Mouse (Mus musculus) 3134 (cell line): ENCODE measurements at regions not wholly inside any gene's neighbourhood (a gene's known extent, or its start where the extent isn't known, plus 50 kb on each side); places are given as distances from the start of the nearest gene placed in this dataset.

Experiments used
- DNase-seq: peaks from one replicate; pipeline ENCODE4 v3.0.0-alpha.2; 2011; ENCODE audit warnings: low spot score; ENCODE audit not compliant: insufficient read length; ENCODE audit errors: extremely low read depth

DNA sequence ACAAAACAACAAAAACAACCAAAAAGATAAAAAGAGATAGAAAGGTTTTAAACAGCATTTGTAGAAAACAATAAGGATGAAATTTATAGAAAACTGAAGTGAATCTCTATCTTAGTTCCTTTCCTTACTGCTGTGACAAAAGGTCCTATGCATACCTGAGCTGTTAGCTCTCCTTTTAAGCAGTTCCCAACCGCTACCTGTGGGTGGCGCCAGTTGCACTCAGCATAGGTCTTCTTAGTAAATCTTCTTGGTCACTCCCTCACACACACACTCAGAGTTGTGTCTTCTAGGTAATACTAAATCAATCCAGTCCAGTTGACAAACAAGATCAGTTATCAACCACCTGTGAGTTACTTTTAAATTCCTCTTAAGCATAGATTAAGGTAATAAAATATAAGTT lies 355.5 kb upstream of the Prkcq start:
- no peak for DNase-seq

DNA sequence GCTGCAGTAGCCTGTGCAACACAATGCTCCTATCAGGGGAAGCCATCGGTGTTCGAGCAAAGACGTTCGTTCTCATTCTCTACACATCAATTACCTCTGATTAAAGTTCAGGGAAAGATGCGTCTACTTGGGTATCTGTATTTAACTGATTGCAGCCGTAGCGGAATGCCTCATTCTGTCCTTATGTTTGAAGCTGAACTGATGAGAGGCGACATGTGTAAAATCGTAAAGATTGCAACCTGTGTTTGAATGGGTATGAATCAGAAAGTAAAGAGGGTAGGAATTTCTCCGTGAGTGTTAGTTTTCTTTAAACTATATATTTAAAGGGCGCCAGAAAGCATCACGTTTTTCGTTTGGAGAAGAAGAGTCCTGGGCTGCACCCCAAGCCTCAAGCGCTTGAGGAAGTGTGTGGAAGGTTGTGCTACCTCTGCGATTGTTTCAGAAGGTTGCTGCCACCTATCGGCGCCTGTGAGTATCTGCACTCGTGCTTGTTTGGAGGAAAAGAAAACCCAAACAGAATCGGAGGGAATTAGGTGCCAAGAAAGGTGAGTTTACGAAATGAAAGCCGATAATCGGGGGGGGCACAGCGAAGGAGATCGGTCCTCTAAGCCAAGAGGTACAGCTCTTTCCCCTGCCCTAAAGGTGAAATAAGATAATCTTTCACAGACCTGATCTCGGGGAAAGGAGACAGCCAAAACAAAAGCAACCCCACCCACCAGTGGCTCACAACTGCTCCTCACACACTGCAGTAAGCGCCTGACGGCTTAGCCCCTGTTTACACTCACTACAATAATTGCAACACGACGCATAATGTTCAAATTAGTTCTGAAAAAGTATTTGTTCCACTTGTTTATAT lies 346.4 kb upstream of the Prkcq start:
- DNase-seq: peak; percentile 7

DNA sequence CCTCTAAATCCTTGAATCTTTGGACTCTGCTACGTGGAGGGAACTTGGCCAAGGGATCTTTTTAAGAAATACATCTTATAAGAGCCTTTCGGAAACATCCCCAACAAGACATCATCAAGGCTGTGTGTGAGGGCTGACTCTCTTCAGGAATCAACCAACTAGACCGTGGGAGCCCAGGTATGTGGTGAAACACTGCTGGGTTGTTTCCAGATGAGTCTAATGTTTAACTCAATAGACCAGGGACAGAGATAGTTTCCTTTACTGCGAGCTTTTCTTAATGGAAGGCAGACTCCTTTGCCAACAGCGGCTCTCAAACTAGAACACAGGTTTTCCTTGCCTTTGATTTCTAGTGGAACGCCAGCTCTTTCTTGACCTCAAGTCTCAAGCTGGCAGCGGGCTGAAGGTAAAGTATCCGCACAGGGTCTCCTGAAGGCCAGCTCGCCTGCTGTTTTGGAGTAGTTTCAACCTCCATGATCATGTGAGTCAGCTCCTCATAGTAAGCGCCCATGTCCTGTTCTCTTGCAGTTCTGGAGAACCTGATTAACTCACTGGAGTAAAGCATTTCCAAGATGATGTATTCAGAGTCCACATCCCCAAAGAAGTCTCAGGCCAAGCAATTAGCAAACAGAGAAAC lies 345.7 kb upstream of the Prkcq start:
- DNase-seq: no peak

DNA sequence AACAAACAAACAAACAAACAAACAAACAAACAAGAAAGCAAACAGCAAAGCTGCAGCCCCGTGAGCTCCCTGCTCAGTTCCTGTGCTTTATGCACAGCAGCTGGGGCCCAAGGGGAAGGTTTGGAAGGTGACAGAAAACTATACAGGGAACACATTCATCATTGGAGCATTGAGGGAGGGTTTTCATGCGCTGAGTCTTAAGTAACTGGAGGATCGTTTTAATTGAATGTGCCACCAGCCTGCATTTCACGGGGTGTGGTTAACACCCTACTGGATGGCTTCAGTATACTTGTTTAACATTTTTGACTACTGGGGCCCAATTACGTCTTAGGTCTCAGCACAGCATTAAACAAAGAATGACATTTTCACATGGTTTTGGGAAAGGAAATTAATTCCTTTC lies 331.9 kb upstream of the Prkcq start:
- no peak for DNase-seq

DNA sequence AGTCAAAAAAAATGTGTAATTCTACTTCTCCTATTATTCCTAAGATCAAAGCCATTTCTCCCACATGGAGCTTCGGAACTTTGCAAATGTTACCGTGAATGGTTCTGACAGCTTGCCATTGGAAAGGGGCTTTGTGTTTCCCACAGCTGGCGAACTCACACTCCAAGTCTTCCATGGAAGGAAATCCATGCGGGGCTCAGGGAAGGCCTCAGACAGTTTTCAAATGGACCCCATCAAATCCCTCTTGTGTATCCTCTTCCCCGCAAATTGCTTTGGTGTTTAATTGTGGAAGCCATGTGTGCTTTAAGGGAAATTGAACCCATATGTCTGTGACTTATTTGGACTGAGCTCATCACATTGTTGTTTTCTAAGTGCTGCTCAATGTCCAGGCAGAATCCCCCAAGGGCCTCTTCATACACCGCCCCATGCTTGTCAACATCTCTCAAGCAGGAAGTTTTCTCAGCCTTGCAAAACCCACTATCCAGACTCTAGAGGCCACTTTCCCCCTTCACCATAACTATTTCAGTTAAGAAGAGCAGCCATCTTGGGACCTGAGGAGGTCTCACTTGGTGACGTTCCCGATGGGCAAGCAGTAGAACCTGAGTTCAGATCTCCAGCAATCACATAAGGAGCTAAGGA lies 310.1 kb upstream of the Prkcq start:
- no peak for DNase-seq

DNA sequence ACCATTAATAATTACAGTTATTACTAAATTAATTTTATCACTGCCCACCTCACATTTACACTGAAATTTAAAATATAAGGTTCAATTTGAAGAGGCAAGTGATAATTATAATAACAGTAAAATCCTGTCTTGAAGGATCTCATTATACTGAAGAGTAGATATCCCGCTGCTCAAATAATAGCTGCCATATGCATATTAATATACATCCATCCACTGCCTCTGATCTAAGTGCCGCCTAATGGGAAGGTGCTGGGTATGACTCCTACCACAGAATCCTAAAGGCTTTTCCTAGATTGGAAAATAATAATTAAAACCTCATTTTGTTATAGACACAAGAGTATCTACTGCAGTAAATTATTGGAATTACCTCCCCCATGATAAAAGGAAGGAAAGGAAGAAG lies 307.5 kb upstream of the Prkcq start:
- no peak for DNase-seq

DNA sequence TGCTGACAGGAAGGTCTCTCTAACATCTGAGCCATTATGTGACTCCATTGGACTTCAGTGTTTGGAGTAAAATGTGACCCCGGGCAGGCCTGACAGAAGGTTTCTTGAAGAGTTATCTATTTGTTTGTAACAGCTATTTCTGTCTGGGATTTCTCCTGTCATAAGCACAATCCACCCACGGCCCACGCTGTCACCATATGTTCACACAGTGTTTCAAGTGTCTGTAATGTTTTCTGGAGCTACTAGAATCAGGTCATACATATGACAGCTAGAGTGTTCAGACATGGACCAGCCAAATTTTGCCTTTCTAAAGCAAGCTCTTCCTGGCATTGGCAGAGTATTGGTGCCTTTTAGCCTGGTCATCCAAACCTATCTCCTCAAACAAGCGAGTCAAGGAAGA lies 297.6 kb upstream of the Prkcq start:
- DNase-seq: no peak

DNA sequence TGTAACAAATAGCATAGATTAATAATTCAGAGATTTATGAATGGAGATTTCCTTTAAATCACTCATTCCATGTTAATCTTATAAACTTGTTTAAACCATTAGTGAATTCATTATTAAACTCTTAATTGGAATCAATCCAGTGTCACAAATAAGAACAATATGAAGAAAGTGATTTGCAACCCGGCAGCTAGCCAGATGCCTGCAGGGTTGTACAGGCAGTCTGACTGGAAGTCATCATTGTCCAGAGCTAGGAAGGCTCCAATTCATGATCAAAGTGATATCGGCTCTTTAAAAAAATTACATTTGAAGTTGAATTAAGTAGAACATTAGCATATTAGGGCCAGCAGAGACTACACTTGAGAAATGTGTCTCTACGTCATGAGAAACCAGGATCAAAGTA lies 270.0 kb upstream of the Prkcq start:
- no peak for DNase-seq

DNA sequence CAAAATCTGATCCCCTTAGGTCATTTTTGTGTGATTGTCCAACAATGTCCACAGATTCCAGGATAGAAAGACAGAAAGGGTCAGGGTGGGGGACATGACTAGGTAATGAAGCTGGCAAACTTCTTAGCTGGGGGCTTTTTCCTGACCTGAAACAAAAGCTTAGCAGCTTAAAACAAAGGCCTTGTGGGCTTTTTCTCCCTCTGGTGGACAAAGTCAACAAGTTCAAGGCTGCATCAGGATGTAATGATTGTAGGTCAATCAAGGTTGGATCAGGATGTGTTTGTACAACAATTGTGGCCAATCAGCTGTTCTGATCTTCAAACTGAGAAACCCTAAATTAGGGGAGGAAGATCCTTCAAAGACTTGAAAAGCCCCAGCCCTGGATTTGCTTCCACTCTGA lies 252.0 kb upstream of the Prkcq start:
- no peak for DNase-seq

DNA sequence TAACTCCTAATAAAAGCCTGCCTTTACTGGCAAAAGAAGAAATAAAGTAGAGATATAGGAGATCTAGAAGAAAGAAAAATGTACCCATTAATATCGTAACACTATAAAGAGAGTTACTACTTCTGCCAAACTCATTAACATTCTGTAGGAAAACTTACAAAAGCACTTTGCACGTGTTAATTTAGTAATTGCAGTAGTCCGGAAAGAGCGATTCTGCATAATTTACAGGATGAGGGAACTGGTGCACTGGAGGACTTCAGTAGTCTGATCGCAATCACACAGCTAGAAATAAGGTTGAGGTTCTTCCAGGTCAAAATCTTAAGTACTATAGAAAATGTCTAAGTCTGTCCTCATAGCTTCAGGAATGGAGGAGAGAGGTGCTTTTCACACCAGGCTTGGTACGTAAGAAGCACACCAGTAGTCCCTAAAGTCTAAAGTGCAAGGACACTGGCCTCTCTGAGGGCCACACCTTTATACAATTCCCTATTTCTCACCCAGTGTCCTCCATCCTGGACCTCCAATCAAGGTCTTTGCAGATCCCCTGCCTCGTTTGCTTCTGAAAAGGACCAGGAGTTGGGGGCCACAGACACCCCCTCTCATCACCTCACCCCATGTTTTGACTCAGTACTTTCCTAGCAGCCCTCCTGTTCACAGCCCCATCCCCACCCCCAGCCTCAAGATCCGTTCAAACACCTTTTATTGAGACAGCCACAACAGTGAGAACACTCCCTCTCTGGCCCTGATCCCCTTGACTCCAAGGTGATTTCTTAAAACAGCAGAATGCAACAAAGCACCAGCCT lies 251.0 kb upstream of the Prkcq start:
- DNase-seq: no peak

DNA sequence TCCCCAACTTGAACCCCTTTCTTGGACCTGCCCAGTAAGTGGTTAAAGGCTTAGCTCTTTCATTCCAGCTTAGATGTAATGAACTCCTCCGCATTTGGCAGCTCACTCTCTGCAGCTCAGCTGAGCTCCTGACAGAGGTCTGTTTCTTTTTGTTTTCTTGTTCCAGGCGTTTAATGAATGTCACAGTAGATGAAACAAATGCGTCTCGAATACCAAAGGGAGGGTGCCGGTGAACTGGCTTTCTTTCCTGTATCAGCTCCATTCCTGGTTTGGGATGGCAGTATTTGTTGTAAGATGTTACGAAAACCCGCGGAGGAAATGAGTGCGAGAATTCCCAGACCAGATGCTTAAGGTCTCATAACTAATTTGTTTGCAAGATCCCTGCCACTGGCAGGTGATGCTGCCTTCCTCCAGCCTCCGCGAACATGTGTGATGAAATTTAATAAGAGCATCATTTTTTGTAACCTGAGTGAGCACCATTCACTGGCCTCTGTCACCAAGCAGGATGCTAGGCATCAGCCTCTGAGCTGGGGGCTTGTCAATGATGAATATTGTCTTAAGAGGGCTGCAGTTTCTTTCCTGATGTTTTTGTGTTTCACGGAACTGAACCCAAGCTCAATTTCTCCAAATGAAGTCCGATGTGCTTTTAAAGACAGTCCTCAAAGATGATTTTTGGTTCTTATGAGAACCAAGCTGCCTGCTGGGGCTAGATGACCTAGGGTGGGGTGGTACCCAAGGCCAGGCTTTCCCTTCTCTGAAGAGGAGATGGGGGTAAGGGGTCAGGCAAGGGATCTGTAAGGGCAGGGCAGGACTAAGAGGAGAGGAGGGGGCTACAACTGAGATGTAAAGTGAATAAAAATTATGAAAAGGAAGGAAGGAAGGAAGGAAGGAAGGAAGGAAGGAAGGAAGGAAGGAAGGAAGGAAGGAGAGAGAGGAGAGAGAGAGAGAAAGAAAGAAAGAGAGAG lies 250.1 kb upstream of the Prkcq start:
- DNase-seq: no peak

DNA sequence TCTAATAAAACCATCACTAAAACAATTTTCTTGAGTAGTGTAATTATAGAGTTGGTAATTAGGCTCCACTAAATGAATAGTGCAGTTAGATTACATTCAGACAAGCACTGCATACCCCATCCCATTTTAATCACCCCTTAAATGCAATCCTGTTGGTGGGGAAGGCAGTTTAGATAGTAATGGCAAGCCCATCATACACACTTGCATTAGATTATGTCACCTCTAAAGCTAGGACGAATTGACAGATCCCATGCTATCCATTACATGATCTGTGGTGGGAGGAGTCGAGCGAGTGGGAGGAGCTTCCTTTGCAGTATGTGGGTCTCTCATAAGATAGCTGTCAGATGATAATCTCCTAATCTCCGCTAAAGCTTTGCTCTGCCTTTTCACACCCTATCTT lies 247.9 kb upstream of the Prkcq start:
- no peak for DNase-seq

DNA sequence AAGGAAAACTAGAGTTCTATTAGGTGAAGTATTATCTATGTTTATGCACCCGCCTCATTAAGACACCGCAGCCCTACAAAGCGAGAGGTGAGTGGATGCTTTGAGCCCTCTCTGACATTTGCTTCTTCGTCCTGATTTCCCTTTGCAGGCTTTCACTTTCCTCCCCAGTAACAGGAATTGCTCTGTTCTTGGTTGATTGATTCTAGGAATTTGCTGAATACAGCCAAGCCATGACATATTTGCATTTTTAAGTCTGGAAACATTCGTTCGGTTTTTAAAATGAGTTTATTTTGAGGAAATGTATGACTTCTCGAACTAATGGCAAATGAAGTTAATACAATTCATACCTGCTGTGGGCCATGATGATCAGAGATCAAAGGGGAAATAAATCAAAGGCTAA lies 246.5 kb upstream of the Prkcq start:
- no peak for DNase-seq

DNA sequence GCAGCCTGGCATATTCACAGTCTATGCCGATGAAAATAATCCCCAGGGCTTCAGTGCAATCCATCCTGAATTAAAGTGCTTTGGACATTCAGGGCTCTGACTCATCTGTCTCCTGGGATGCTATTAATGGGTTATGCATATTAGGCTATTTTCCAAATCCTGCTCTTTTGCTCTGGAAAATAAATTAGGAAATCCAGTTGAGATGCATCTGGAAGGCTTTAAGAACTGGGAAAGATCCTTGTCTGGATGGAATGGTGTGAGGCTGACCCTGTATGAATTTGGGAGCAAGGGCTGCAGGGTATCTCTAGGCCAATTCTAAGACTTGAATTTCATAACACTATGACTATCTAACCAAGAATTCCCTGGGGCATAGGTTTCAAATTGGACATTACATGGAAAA lies 234.5 kb upstream of the Prkcq start:
- peak; percentile 13 for DNase-seq

DNA sequence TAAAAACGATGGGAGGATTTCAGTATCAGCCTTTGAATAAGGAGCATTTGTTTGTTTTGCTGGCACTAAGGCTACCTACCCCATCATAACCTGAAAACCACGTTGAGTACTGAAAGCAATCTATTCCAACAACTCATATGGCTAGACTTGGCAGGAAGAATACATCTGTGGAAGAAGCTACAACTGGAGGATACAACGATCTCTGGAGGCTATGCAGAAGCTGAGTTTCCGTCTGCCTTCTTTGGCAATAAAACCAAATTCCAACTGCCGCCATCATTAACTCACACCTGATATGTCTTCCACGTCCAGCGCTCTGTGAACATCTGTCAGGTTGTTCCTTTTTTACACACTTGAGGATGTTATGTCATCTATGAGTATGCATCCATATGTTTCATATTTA lies 206.7 kb upstream of the Prkcq start:
- DNase-seq: no peak

DNA sequence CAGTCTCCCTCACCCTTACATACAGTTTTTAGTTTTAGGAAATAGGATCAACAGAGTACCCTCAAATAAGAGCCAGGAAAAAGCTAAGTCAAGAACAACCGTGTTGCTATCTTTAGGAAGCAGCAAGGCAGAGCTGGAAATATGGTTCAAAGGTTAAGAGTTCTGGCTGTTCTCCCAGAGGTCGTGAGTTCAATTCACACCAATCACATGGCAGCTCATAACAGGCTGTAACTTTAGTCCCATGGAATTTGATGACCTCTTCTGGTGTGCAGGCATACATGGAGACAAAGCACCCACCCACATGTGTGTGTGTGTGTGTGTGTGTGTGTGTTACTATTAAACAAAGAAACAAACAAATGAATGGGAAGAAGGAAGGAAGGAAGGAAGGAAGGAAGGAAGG lies 205.0 kb upstream of the Prkcq start:
- no peak for DNase-seq

DNA sequence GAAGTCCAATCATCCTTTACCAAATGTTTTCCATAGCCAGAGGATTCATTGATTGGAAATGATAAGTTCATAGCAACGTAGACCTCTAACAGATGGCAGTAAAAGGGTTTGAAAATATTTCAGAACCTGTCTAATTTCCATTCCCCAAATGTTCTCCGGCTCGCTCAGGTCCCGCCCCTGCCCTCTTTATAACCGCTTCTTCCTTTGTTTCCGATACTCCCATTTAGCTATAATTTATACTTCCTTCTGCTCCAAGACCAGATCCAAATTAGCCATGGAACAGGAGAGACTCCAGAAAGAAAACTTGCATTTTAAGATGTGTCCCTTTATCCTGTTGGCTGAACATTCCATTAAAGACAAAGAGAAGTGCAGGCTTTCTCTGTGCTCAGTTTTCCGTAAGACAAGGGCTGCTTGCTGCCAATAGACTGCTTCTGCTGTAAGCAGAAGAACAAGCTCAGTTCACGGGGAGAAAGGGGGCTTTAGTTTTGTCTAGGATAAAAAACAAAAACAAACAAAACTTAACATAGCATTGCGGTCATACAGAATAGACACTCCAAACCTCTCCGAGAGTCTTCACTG lies 202.7 kb upstream of the Prkcq start:
- DNase-seq: no peak

DNA sequence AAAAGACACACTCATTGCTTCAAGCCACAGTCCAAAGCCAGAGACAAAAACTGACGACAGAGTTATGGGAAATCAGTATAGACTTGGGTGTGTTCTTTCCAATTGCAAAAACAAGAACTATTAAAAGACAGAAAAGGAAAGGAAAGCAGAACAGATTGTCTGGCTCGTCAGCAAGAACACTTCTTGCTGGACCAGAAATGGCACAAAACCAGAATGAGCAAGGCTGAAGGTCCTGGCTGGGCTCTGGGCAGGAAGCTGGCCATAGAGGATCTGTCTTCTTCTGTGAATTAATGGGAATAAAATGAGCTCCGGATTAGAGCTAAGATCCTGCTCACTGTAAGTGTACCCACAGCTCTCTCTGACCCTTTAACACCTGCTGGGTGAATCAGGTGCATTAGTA lies 199.9 kb upstream of the Prkcq start:
- no peak for DNase-seq

DNA sequence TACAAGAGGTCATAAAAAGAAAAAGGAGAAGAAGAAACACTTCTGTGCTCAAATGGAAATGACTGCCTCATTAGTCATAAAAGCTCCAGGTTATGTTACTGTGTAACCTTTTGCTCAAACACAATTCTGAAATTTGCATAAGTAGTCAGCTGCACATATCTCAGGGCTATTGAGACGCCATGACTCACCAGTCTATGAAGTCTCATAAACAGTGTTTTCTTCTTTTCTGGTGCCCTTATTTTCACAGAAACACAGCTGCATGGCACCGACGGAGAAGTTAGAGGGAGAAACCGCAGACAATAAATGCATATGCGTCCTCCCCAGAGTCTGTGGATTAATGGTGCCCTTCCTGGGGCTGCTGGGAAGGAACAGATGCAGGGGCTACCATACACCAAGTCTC lies 193.1 kb upstream of the Prkcq start:
- no peak for DNase-seq

DNA sequence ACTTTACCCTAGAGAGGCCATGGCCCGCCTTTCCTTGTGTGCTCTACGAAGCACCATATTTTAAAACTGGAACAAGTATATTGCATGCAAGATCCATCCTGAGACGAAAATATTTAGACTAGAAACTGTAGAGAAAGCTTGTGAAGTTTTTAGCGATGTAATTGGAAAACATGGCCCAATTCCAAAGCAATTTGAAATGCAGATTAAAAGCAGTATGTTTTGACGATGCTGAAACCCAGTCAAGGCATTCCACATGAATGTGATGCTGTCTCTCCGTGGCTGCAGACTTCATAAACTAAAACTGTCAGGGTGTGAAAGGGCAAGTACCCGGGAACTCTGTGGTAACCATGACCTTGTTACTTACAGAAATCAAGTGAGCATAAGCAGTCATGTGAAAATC lies 185.8 kb upstream of the Prkcq start:
- no peak for DNase-seq
